Mouse (Mus musculus) limb, embryonic 13.5 days (tissue): ENCODE data around the gene Tmem253. TPM values are rescaled to one million over a fixed set of nuclear protein-coding genes. Genes with fewer than 3 reads are reported as not detected.

Experiments used
- polyA plus RNA-seq: library from polyadenylated mRNA; unstranded; fragments of >200 nt; fragmentation: Nextera tagmentation; extraction: Ambion mirVana; gene quantifications from 2 replicates; pipeline ENCODE4 v1.2.1, GENCODE M21; 2015

Gene Tmem253
- polyA plus RNA-seq, 1 experiment from 2014 or later, result 1.4 TPM

Other genes with a start within 250 kb of the Tmem253 start
- gene Ang4, start 242.1 kb upstream of the Tmem253 start, polyA plus RNA-seq, result not detected in 2 replicates
- not detected in 2 replicates for gene AY358078, start 215.6 kb upstream of the Tmem253 start, polyA plus RNA-seq
- gene Ear6, start 162.0 kb upstream of the Tmem253 start, polyA plus RNA-seq, result 0.42 TPM in 1 of 2 replicates, not detected in the other
- gene Mettl17, start 130.8 kb upstream of the Tmem253 start, polyA plus RNA-seq, result 52.1 and 62.2 TPM in 2 replicates
- 1.4 and 1.6 TPM in 2 replicates for gene Slc39a2, start 122.8 kb upstream of the Tmem253 start, polyA plus RNA-seq
- 53.1 and 61.8 TPM in 2 replicates for gene Ndrg2, start 101.5 kb upstream of the Tmem253 start, polyA plus RNA-seq
- gene Tppp2, start 97.2 kb upstream of the Tmem253 start, polyA plus RNA-seq, result not detected in 2 replicates
- gene Rnase13, start 92.9 kb upstream of the Tmem253 start, polyA plus RNA-seq, result not detected in 2 replicates
- gene Arhgef40, start 30.9 kb upstream of the Tmem253 start, polyA plus RNA-seq, result 189 and 203 TPM in 2 replicates
- 30.8 and 32.2 TPM in 2 replicates for gene Zfp219, start 5.1 kb downstream of the Tmem253 start, polyA plus RNA-seq
- gene Olfr221, start 26.8 kb downstream of the Tmem253 start, polyA plus RNA-seq, result not detected in 2 replicates
- 759 and 771 TPM in 2 replicates for gene Hnrnpc, start 88.4 kb downstream of the Tmem253 start, polyA plus RNA-seq
- 90.3 and 90.4 TPM in 2 replicates for gene Rpgrip1, start 95.0 kb downstream of the Tmem253 start, polyA plus RNA-seq
- 72.3 and 74.0 TPM in 2 replicates for gene Supt16, start 181.8 kb downstream of the Tmem253 start, polyA plus RNA-seq
- gene Chd8, start 242.1 kb downstream of the Tmem253 start, polyA plus RNA-seq, result 36.6 and 50.3 TPM in 2 replicates